Mouse (Mus musculus) left cerebral cortex, adult 2 months (tissue): ENCODE results near the gene Desi1. TPM values are rescaled to one million over a fixed set of nuclear protein-coding genes. Genes with fewer than 3 reads are reported as not detected.

Experiments used
- DNase-seq, 2 experiments: peaks; one replicate each; pipeline ENCODE4 v3.0.0; 2021 to 2022; ENCODE audit warnings: low spot score in 2 of 2, mixed read lengths in 1 of 2; ENCODE audit errors: extremely low spot score in 1 of 2
- H3K27ac ChIP-seq: fragments of 200-600 bp; 2 replicates; pipeline ENCODE4 v1.8.1; 2022
- H3K4me3 ChIP-seq: fragments of 200-600 bp; 2 replicates; pipeline ENCODE4 v1.8.1; 2022
- CTCF ChIP-seq: fragments of 200-600 bp; IDR thresholded peaks from 2 replicates; pipeline ENCODE4 v1.8.1; 2022; ENCODE audit warnings: antibody characterized with exemption, mild to moderate bottlenecking, moderate library complexity
- intact Hi-C: fragments of 180-260 bp; cut with DNase I; formaldehyde crosslinking; loops from one replicate; pipeline ENCODE4 v1.15.1; 2025
- long read RNA-seq, 2 experiments: library from polyadenylated mRNA; stranded (forward); transcript quantifications; one replicate each; pipeline ENCODE4 v2.0.0; 2021; ENCODE audit warnings: borderline mapping rate in 2 of 2
- total RNA-seq, 2 experiments: library from RNA; stranded (reverse); gene quantifications; 2 replicates each; pipeline ENCODE4 v1.2.3; 2021

The Desi1 gene
- total RNA-seq = 10 to 100 TPM; 88.0 to 95.6 TPM
- long read RNA-seq, experiment 1, transcript Desi1-206 (6 exons, 2,934 nt) = major isoform, 76 of 149 reads
- long read RNA-seq, experiment 1, transcript Desi1-205 (5 exons, 2,854 nt) = minor isoform, 7 of 149 reads
- long read RNA-seq, experiment 1, partial matches to known transcripts = 5 of 149 reads
- long read RNA-seq, experiment 1, other reads (novel, unspliced or antisense) = 61 of 149 reads
- long read RNA-seq, experiment 2, transcript Desi1-206 (6 exons, 2,934 nt) = major isoform, 76 of 131 reads
- long read RNA-seq, experiment 2, transcript Desi1-205 (5 exons, 2,854 nt) = minor isoform, 6 of 131 reads
- long read RNA-seq, experiment 2, partial matches to known transcripts = 2 of 131 reads
- long read RNA-seq, experiment 2, other reads (novel, unspliced or antisense) = 46 of 131 reads

DNA sequence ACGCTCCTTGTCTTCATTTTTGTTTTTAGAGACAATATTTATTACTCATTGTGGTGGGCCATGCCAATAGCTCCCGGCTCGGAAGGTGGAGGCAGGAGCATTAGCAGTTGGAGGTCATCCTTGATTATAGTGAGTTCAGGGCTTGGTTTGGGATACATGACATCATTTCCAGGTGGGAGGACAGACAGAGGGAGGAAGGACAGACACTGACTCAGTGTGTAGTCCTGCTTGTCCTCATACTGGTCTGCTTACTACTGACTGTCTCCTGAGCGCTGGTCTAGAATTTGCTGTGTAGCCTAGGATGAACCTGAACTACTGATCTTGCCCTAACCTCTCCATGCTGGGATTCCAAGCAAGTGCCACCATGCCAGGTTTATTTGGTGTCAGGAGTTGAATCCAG is at the start of gene Desi1:
Gene Desi1 (minus strand): TSS at position 101 of the 400 bp plus-strand sequence.
- no peak within 1 kb of the TSS for H3K27ac ChIP-seq
- intact Hi-C loops = no loop called here
- no peak for TF ChIP-seq CTCF
- DNase-seq = no peak
- H3K4me3 ChIP-seq = no peak within 1 kb of the TSS

DNA sequence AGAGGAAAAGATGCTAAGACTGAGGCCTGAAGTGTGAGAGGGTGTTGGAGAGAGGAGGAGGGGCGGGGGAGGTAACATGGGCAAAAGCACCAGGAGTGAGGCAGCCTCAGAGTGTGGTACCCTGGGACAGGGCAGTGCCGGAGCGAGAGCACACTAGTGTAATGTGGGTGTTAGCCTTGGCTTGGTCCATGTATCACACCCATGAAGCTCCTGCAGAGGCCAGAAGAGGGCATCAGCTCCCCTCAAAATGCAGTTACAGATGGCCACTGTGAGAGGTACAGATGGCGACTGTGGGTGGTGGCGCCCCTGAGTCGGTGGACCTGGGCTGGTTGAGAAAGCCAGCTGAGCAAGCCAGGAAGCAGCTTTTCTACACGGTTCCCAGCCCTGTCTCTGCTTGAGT is 47.5 kb upstream of the Desi1 start:
- intact Hi-C loops = no loop called here
- no peak overlapping the region for H3K4me3 ChIP-seq
- peak; percentile 57 to 76 for DNase-seq
- H3K27ac ChIP-seq = peak overlapping the region; percentile 61; the same call in 1 of the 2 replicates
- peak; percentile 52 for TF ChIP-seq CTCF

DNA sequence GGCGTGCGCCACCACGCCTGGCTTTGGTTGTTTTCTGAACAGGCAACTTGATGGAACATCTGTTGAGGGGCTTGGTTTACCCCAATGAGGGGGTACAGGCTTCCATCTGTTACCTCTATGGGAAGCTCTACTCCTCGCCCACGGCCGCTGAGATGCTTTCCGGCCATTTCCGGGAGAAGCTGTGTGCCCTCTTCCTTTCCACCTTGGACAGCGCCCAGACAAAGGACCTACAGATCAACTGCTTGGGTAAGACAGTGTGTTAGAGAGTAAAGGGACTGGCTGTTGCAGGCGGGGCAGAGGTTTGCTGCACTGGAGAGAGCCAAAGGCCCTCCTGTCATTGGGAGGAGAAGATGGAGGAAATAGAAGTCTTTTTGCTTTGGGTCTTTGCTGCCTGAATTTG is 46.2 kb upstream of the Desi1 start:
- DNase-seq = no peak
- no peak for TF ChIP-seq CTCF
- Histone ChIP-seq H3K4me3 (no peak overlapping the region), H3K27ac (no peak overlapping the region)
- intact Hi-C loops = no loop called here

DNA sequence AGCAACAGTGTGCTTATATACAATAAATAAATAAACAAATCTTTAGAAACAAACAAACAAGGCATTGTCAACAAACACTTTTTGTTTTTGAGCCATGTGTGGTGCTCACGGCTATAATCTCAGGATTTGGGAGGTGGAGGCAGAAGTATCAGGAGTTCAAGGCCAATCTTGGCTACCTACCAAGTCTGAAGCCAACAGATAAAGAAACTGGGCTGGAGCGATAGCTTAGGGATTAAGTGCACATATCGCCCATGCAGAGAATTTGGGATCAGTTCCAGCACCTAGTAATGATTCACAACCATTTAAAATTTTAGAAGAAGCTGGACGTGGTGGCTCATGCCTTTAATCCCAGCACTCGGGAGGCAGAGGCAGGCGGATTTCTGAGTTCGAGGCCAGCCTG is 39.8 kb upstream of the Desi1 start:
- Histone ChIP-seq H3K27ac (no peak overlapping the region), H3K4me3 (no peak overlapping the region)
- no peak for TF ChIP-seq CTCF
- no peak for DNase-seq
- intact Hi-C loops = no loop called here

DNA sequence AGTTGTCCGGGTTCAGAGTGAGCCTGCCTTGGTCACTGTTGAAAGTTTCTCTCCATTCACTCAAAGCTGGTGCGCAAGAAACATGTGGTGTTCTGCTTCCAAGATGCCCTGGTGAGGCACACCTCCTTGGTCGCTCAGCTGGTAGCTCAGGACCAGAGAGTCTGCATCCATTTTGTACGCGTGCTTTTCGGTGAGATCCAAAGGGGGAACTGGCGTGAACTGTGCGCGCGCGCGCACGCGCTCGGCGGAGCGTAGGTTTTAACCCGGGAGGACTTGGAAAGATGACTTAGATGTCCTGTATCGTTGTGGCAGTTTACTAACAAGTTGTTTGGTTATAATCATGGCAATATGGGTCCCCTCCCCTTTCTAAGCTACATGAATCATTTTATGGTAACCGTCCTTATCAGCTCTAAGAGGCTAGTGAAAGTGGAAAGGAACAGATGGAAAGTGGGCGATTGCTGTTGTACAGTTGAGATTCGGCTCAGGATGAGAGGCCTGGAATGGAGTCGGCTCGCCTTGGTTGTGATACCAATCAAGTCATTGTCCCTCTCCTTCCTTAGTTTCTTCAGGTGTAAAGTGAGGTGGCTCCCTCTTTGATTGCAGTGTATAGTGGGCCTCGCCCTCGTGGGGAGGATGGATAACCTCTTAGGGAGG is 38.3 kb upstream of the Desi1 start:
- no peak for TF ChIP-seq CTCF
- DNase-seq = no peak
- no peak overlapping the region for H3K4me3 ChIP-seq
- H3K27ac ChIP-seq = no peak overlapping the region
- intact Hi-C loops = no loop called here

DNA sequence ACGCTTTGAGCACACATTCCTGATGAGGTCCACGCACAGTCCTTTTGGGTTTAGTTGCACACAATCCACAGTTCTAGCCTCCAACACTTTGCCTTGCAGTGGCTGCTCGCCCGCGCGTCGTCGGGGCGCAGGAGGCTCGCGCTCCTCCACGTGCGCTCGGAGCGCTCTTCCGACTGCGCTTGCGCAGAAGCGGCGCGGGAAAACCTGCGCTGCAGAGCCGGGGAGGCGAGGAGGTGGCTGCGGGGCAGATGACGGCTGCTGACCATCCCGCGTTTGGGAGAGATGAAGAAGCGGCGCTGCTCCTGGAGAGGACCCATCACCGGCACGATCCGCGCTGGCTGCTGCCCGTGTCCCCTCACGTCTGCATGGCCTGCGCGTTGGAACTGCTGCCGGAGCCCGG is 36.2 kb upstream of the Desi1 start, which contains the start of gene Mei1:
Gene Mei1 (plus strand): TSS at position 99 of the 400 bp plus-strand sequence.
- intact Hi-C loops = loop anchor here (5.0 kb wide), 1 partner anchor 37 kb away; no protein-coding TSS in a partner anchor
- DNase-seq = no peak
- Histone ChIP-seq H3K27ac (no peak within 1 kb of the TSS), H3K4me3 (no peak within 1 kb of the TSS)
- no peak for TF ChIP-seq CTCF

DNA sequence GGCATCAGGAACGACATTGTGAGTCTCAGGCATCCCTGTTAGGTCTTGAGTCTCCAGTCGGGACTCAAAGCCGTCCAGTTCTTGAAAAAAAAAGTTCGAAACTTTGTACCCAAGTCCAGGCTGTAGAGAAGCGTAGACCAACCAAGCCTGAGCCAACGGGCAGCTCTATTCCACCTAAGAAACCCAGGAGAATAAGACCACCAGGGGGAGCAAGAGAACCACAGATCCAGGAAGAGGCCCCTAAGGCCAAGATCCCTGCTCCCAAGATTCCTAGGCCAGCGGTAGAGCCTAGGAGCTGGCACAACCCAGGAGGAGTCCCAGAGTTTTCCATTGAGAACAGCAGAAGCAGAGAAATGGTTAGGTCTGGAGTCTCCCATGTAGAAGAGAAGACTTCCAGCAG is 31.8 kb upstream of the Desi1 start:
- intact Hi-C loops = loop anchor here (1.0 to 5.0 kb wide), 3 partner anchors 42 to 171 kb away; no protein-coding TSS in a partner anchor
- peak; percentile 74 to 76 for DNase-seq
- Histone ChIP-seq H3K27ac (no peak overlapping the region), H3K4me3 (no peak overlapping the region)
- peak; percentile 90 for TF ChIP-seq CTCF

DNA sequence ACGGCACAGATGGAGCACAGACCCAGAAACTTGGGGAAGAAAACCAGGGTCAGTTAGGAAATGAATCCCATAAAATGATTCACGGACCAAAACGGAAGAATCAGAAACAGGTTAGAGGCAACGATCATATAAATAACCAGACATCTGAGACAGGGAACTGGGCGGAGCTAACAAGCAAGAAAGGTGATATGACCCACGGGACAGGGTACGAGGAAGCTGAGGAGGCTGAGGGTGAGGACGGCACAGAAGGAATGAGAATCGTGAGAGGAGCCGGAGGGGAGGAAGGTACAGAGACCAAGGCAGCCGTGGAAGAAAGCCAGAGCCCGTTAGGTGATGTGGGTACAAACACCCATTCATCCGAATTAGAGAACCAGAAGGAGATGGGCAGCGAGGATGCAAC is 30.2 kb upstream of the Desi1 start:
- no peak overlapping the region for H3K27ac ChIP-seq

DNA sequence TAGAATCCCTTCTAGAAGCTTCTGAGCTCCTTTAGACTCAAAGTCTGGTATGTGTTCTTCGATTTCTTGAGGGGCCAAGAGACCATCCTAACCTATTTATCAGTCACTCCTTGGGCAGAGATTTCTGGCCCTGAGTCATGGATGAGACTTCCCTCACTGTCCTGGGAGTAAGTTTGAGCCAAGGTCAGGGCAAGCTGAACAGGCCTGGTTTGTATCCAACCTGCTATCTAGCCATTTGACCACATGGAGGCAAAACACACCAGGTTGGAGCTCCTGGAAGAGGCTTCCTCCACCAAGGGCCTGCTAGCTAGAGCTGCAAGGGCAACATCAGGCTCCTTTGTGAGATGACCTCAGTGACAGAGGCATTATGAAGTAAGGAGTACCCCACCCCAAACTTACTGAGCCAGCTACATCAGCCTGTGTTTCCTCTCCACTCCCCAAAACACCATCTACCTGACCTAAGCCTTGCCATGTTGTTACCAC is 25.1 kb upstream of the Desi1 start, which contains the start of gene 4930407I10Rik:
Gene 4930407I10Rik (plus strand): TSS at position 433 of the 483 bp plus-strand sequence.
- no peak for TF ChIP-seq CTCF
- Histone ChIP-seq H3K4me3 (no peak within 1 kb of the TSS), H3K27ac (no peak within 1 kb of the TSS)
- no peak for DNase-seq
- intact Hi-C loops = no loop called here

More for the DNA sequence above, 30.2 kb upstream of the Desi1 start:
- H3K4me3 ChIP-seq = no peak overlapping the region
- TF ChIP-seq CTCF = no peak
- intact Hi-C loops = loop anchor here (2.0 kb wide), 1 partner anchor 101 kb away; no protein-coding TSS in a partner anchor
- no peak for DNase-seq

DNA sequence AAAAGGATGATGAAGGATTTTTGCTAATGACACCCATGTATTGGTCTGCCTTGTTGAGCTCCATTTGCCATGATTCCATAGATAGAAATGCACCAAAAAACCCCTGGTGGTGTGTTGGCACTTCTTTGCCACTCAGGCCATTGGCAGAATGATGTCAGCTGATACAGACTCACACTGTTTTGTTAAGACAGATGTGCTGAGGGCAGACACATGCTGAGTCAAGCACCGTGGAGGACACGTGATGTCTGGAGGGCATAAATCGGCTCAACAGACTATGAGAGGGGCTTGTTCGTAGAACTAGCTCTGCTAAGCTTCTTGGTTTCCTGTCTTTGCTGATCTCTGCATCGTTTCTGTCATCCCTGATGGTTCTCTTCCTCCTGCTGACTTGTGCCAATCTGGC is 18.9 kb upstream of the Desi1 start:
- intact Hi-C loops = no loop called here

DNA sequence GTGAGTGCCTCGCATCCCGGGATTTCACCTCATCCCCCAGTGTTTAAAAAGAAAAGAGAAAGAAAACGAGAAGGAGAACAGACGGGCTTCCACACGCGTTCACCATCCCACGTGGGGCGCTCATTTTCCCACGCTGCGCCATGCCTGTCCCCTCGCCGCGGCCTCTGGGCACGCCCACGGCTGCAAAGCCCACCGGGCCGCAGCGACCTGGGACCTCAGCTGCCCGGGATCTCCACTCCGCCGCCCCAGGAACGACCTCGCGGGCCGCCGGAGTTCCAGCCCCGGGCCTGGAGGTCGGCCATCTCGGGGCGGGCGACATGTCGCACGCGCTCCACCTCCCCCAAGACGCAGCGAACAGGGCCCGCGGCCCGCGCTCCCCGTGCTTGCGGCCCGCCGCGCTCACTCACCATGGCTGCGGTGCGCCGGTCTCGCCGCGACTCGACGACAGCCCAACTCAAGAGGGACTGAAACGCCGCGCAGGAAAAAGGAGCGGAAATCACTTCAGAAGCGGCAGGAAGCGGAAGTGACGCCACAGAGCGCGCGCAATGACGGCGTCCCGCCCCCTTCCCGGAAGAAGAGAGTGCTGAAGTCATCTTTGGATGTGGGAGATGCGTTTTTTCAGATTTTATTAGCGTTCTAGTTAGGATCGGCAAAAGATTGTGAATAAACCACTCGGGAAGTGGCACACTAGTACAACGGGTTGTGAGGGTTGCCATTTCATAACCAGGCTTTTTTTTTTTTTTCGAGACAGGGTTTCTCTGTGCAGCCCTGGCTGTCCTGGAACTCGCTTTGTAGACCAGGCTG is 13.6 kb upstream of the Desi1 start, which contains the start of gene Snu13:
Gene Snu13 (minus strand): TSS at position 519 of the 804 bp plus-strand sequence.
- peak within 1 kb of the TSS; percentile 91 for H3K27ac ChIP-seq
- H3K4me3 ChIP-seq = peak within 1 kb of the TSS; percentile 96
- intact Hi-C loops = loop anchor here (2.0 kb wide), 1 partner anchor 30 kb away; no protein-coding TSS in a partner anchor
- TF ChIP-seq CTCF = no peak
- DNase-seq = peak; percentile 92 to 93

More for the DNA sequence above, 18.9 kb upstream of the Desi1 start:
- Histone ChIP-seq H3K4me3 (no peak overlapping the region), H3K27ac (no peak overlapping the region)
- DNase-seq = no peak
- no peak for TF ChIP-seq CTCF
